Mouse (Mus musculus) G1E (cell line): ENCODE measurements around the gene Ech1. TPM values are rescaled to one million over a fixed set of nuclear protein-coding genes. Genes with fewer than 3 reads are reported as not detected.

ENCODE experiments used
- ATAC-seq: 2 replicates; pipeline ENCODE4 v1.8.0; 2016; ENCODE audit warnings: mild to moderate bottlenecking; ENCODE audit not compliant: insufficient number of reproducible peaks, poor library complexity, low FRiP score, severe bottlenecking; ENCODE audit errors: extremely low read depth
- DNase-seq: peaks from one replicate; pipeline ENCODE4 v3.0.0; 2012; ENCODE audit warnings: low spot score
- H3K27me3 ChIP-seq: 2 replicates; pipeline ENCODE4 v1.6.1; 2012; ENCODE audit warnings: mild to moderate bottlenecking, low read length, inconsistent platforms; ENCODE audit not compliant: insufficient read depth
- H3K36me3 ChIP-seq: replicated peaks from 2 replicates; pipeline ENCODE3; 2012; ENCODE audit warnings: mild to moderate bottlenecking, inconsistent platforms
- H3K4me1 ChIP-seq: 2 replicates; pipeline ENCODE4 v1.6.1; 2012; ENCODE audit warnings: low read depth, low read length, inconsistent platforms, mixed read lengths; ENCODE audit not compliant: insufficient read depth
- H3K4me3 ChIP-seq: 2 replicates; pipeline ENCODE4 v1.5.1; 2012; ENCODE audit warnings: low read depth, mild to moderate bottlenecking, inconsistent platforms, low read length, moderate library complexity, mixed read lengths
- H3K9me3 ChIP-seq: replicated peaks from 2 replicates; pipeline ENCODE4 v1.6.1; 2012; ENCODE audit warnings: inconsistent platforms
- CTCF ChIP-seq: IDR thresholded peaks from 2 replicates; pipeline ENCODE4 v1.5.1; 2012; ENCODE audit warnings: low read depth, low read length, inconsistent platforms, mixed read lengths
- GATA1 ChIP-seq: IDR thresholded peaks from 2 replicates; pipeline ENCODE4 v1.6.1; 2012; ENCODE audit warnings: borderline replicate concordance, low read length, inconsistent platforms, mixed read lengths
- GATA2 ChIP-seq: IDR thresholded peaks from 2 replicates; pipeline ENCODE4 v1.6.1; 2012; ENCODE audit warnings: low read depth, low read length, inconsistent platforms, borderline replicate concordance
- POLR2AphosphoS5 ChIP-seq: IDR thresholded peaks from 2 replicates; pipeline ENCODE4 v1.6.1; 2012; ENCODE audit warnings: low read depth, low read length, inconsistent platforms; ENCODE audit not compliant: insufficient replicate concordance
- TAL1 ChIP-seq: conservative IDR thresholded peaks from 2 replicates; pipeline ENCODE4 v1.6.1; 2012; ENCODE audit warnings: low read depth, low read length, inconsistent platforms, mixed read lengths
- polyA plus RNA-seq: library from polyadenylated mRNA; stranded (reverse); fragments of >175 nt; gene quantifications from 2 replicates; pipeline ENCODE4 v1.2.3, GENCODE M21; 2012
- total RNA-seq, 2 experiments: library from RNA; stranded (forward) in 1 of 2; stranded (reverse) in 1 of 2; fragments of 200-1000 nt in 1 of 2; fragments of >200 nt in 1 of 2; fragmentation: Nextera tagmentation in 1 of 2; gene quantifications; 2 replicates each; pipeline ENCODE4 v1.2.3; 2014 to 2017

Ech1 gene
- total and polyA plus RNA-seq, 3 experiments = 33.1 to 102 (median 78.5) TPM

DNA sequence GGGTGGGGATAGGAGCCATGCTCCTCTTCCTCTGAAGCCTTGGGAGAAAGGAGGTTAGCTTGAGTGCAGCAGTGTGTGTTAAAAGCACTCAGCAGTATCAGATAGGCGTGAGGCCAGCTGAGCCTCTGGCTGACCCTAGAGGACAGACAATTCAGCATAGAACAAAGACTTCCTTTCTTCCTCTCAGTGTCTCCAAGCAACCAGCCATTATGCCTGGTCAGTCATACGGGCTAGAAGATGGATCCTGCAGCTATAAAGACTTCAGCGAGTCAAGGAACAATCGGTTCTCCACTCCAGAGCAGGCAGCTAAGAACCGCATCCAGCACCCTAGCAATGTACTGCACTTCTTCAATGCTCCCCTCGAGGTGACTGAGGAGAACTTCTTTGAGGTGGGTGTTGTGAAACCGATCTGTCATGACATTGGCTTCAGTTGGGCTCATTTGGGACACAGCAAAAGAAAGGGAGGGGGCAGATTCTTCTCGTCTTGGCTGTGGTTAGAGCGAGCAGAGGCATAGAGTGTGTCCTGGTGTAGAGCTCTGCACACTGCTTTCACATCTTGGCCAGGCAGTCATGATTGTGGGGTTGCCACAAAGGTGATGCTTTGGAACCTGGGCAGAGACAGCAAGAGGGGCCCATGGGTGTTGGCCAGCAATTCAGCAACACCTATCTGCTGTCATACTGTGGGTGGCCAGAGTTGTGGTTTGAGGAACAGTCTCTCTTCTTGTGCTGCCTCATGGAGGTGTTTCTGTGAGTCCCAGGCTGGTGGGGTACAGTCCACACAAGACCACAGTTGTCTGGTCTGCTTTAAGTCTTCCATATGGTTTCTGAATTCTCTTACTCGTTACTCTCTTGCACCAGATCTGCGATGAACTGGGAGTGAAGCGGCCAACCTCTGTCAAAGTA, 4.4 kb upstream of the Ech1 start:
- Histone ChIP-seq H3K27me3 (no peaks in the 10 kb centered on the region), H3K4me3 (no peak overlapping the region; the same call in 1 of the 2 replicates), H3K36me3 (peaks cover 79% of the 10 kb centered on the region), H3K9me3 (no peaks in the 10 kb centered on the region), H3K4me1 (peaks cover 88% of the 10 kb centered on the region)
- DNase-seq (no peak), ATAC-seq (no peak)
- TF ChIP-seq POLR2AphosphoS5 (no peak; the same call in 1 of the 2 replicates), GATA2 (no peak), TAL1 (no peak), GATA1 (no peak), CTCF (no peak)

DNA sequence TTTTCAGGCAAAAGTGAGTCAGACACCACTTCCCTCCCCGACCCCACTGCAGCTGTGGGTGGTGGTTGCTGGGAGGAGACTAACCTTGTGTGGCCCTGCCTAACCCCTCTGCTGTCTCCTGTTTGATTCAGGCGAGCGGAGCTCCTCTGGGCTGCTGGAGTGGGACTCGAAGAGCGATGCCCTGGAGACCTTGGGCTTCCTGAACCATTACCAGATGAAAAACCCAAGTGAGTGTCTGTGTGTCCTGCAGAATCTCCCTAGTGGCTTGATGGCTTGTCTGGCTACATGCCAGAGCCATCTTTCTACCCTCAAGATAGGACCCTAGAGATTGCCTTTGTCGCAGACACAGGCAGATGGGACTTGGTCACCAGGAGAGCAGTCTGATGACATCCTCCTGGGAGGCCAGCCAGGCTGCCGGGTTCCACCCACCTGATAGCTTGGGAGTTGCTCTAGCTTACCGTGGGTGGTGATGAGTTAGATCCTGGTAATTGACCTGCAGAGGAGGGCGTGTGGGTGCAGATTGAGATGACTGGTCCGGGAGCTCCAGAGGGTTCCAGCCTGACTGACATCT, 3.7 kb upstream of the Ech1 start:
- Histone ChIP-seq H3K36me3 (peaks cover 78% of the 10 kb centered on the region), H3K4me1 (peaks cover 88% of the 10 kb centered on the region), H3K9me3 (no peaks in the 10 kb centered on the region), H3K4me3 (peak overlapping the region; percentile 7; the same call in 1 of the 2 replicates), H3K27me3 (no peaks in the 10 kb centered on the region)
- ATAC-seq (no peak), DNase-seq (no peak)
- TF ChIP-seq GATA2 = no peak
- no peak for TF ChIP-seq TAL1
- no peak for TF ChIP-seq CTCF
- no peak for TF ChIP-seq POLR2AphosphoS5
- TF ChIP-seq GATA1 = no peak

GRCm38 (mm10) chr7:28822556-28822955, 2.5 kb upstream of the Ech1 start:
- DNase-seq = no peak
- Histone ChIP-seq H3K27me3 (no peaks in the 10 kb centered on the region), H3K9me3 (no peaks in the 10 kb centered on the region), H3K4me1 (peaks cover 80% of the 10 kb centered on the region), H3K4me3 (no peak overlapping the region), H3K36me3 (peaks cover 70% of the 10 kb centered on the region)
- no peak for ATAC-seq
- TF ChIP-seq GATA1 (no peak), CTCF (no peak), GATA2 (no peak), POLR2AphosphoS5 (no peak), TAL1 (no peak)

DNA sequence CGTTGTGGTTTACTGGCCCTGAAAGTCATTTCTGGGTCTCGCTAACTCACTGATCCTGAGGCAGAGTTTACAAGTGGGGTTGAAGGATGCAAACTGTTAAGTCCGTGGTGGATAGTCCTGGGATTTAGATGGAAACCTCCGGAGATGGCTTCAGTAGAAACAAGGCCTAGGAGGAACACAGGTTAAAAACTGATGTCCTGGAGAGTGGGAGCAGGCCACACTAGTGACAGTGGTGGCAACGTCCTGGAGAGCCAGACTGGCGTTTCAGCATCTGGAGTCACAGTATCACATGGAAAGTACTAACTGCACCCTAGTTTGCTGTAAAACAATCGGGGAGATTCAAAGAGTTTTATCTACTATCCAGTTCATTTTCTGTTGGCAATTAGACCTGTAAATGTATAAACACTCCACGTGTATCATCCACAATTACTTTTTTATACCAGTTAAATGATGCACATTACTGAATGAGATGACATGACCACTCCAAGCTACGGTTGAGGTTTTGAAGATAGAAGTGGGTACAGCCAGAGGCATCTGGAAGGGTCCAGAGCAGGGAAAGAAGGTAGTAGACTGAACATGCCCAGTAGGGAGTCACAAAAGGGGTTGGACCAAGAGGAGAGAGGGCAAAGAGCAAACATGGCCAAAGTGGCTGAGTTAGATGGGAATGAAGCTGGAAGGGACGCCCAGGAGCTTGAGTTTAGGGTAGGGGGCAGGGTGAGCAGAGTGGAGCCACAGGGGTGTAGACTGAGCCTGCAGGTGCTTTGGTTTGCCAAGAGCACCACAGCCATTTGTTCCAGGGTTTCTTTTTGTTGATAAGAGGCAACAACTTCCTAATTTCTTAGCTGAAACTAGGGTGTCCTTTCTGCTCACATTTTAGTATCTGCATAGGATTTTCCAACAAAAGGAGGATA, 1.8 kb upstream of the Ech1 start:
- no peak for ATAC-seq
- Histone ChIP-seq H3K4me3 (no peak overlapping the region), H3K4me1 (peaks cover 76% of the 10 kb centered on the region), H3K27me3 (no peaks in the 10 kb centered on the region), H3K9me3 (no peaks in the 10 kb centered on the region), H3K36me3 (peaks cover 69% of the 10 kb centered on the region)
- DNase-seq = no peak
- TF ChIP-seq GATA2 = no peak

GRCm38 (mm10) chr7:28823932-28824331, 1.1 kb upstream of the Ech1 start:
- TF ChIP-seq GATA1 (no peak), TAL1 (no peak), GATA2 (no peak), POLR2AphosphoS5 (no peak), CTCF (no peak)
- no peaks in the 10 kb centered on the region for H3K27me3 ChIP-seq
- ATAC-seq (no peak), DNase-seq (no peak)
- peaks cover 69% of the 10 kb centered on the region for H3K4me1 ChIP-seq
- peaks cover 68% of the 10 kb centered on the region for H3K36me3 ChIP-seq
- H3K4me3 ChIP-seq = no peak overlapping the region
- H3K9me3 ChIP-seq = no peaks in the 10 kb centered on the region
